Mouse (Mus musculus) heart, adult 8-10 months (tissue): ENCODE data around the gene Grid1. TPM values are rescaled to one million over a fixed set of nuclear protein-coding genes. Genes with fewer than 3 reads are reported as not detected.

Experiments used
- DNase-seq: peaks from one replicate; pipeline ENCODE4 v3.0.0; 2022; ENCODE audit warnings: low spot score
- total RNA-seq, 4 experiments: library from RNA; stranded (reverse); gene quantifications; 2 replicates each; pipeline ENCODE4 v1.2.4; 2022

Gene Grid1
- total RNA-seq, 4 experiments from 2014 or later, result 0.22 TPM; not detected in 3

DNA sequence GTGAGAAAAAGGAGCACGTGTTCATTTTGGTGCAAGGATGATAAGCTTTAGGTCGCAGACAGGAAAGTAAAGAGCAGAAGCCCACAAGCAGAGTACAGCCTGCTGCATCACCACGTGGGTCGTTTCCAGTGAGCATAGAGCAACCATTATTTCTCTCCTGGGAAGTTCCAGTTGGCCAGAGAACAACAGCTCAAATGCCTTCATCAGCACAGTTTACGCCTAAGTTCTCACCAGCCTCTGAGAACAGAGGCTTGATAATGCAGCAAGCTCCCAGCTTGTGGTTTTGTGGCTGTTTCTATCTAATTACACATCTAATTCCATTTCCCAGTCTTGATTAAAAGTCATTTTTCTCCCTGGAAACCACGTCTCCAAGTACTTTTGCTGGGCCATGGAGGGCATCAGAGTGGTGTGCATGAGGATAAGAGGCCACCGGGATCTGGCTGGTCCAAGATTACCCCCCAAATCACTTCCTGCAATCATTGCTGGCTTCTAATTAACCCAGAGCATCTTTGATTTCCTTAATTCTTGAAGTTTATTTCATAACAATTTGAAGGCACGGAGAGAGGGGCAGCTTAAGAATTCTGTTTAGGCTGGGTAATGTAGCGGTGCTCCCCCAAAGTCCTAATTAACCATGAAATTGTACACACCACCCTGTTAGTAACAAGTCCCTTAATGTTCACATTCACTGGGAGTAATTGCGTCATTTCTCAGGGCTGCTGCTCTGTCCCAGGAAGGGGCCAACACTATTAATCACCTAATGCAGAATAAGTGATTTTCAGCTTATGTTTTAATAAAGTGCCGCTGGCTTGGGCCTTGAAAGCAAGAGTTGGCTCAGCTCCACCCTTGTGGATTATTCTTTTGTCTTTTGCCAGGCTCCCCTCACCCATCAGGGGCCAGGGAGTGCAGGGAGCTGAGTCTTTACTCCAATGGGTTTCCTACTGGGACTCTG lies 292.7 kb downstream of the Grid1 start:
- no peak for DNase-seq

DNA sequence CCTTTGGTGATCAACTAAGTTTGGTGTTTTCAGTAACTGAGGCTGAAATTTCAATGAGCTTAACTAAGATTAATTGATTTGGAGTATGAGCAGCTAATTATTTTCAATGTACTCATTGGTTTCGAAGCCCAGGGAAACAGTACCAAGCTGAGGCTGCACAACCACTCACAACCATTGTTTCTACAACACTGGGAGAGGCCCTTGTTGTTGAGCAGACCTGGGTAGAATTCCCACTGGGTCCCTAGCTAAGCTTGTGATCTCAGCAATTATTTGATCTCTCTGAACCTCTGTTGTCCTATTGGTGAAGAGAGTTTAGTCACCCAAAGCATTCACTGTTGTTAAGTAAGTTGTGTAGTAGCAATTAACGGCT lies 293.4 kb downstream of the Grid1 start:
- DNase-seq, result no peak

DNA sequence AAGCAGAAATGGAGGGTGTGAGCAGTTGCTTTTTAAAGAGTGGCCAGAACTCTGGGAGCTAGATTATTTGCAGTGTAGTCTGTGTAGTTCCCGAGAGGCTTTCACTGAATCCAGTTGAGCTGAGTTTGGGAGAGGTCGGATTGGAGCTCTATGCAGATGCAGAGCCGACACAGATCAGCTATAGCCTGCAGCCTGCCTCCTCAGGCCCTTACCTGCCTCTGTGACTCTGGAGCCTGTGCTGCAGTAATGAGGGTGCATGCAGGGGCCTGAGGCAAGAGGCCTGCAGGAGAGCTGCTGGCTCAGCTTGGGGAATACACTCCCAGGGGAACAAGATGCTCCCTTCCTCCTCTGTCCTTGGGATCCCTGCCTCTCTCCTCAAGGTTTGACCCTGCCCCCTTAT lies 296.0 kb downstream of the Grid1 start:
- no peak for DNase-seq

DNA sequence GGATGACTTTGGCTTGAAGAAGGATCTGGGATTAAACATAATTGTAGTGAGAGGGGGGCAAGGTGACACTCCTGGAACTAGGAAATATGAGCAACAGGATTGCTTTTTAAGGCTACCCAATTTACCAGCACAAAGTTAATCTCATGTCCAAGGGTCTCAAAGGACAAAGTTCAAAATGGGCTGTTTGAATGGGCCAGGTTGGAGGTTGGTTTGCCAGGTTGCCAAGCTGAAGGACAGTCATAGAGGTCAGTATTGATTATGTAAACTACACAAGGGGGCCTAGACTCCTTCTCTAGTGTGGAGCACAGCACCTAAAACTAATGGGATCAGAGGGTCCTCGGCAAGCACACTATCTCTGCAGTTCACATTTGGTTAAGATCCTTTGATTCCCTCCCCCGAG lies 300.2 kb downstream of the Grid1 start:
- no peak for DNase-seq

DNA sequence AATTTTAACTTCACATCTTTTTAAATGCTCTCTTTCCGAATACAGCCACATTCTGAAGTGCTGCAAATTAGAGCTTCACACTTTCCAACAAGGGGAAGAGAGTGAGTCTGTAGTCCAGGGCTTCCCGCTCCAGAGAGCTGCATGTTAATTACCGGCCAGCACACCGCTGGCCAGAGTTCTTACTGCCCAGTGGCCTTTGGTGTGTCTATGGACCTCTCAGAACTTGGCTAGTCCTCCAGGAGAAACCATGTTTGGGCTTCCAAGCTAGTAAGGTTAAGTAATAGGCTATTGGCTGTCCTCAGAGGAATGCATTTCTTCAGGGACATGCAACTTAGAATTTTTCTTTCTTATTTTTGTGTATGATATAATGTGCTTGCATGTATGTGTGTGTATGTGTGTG lies 301.0 kb downstream of the Grid1 start:
- DNase-seq, result no peak

DNA sequence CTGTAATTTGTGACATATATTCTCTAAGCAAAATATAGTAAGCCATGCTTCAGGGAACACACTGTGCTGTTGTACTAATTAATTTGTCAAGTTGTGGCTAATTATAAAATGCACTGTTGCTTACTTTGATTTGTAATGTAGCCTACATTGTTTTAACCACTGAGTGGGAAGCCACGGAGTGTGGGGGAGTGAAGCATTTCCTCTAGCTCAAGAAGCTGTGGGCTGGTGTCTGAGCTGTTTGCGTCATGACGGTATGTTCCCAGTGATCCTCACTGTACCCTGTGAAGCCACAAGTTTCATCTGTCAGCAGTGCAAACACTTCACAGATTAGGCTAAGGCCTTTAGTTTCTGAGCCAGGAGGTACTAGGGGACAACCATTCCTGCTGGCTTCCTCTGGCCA lies 302.2 kb downstream of the Grid1 start:
- no peak for DNase-seq

DNA sequence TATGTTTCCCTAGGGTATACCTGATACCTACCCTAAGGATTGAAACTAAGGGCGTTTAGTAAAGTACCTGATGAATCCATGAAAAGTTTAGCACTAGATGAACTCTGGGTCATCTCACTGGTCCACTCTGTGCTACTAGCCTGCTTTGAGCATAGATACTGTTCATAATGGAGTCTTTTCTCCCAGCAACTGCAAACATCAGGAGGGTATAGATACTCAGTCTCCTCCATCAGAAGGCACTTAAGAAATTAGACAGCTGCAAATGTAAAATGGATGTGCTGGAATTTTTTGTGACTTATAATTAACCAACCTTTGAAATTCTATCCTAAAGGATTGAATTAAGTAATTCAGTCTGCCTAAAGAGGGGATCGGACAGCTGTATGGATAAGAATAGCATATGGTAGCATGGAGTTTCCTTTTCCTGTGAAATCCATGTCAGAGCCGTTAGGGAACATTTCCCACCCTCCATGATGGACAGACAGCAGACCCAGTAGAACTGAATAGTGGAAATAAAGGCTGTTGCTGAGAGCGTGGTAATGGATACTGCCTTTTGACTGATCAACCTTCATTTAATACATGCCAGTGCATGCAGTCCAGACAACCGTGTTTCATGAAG lies 303.5 kb downstream of the Grid1 start:
- no peak for DNase-seq

DNA sequence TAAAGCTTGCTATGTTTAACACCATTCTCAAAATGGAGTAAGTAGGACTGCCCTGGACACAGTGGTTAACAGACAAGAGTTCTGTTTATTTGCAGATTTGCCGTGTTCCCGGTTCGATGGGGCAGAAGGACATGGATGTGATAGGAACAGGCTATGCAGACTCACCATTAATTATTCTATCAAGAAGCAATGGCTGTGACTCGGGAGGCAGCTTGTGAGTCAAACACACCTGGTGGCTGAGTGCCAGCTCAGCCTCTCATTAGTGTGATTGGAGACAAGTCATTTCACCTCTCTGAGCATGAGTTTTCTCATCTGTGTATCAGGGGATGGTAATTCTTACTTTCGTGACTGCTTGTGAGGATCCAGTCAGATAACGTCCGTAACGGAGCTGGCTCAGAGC lies 307.7 kb downstream of the Grid1 start:
- DNase-seq, result no peak

DNA sequence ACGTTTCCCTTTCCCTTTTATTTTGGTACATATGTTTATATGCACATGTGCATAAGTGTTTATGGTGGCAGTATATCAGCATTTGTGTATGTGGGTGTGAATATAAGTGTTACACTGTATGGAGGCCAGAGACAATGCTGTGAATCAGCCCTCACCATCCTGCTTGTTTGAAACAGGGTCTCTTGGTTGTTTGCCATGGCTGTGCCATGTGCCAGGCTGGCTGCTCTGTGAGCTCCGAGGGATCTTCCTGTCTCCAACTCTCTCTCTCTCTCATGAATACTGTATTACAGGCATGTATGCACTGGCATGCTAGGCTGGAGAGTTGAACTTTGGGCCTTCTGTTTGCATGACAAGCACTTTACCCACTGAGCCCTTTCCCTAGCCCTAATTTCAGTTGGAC lies 315.1 kb downstream of the Grid1 start:
- DNase-seq, result no peak

DNA sequence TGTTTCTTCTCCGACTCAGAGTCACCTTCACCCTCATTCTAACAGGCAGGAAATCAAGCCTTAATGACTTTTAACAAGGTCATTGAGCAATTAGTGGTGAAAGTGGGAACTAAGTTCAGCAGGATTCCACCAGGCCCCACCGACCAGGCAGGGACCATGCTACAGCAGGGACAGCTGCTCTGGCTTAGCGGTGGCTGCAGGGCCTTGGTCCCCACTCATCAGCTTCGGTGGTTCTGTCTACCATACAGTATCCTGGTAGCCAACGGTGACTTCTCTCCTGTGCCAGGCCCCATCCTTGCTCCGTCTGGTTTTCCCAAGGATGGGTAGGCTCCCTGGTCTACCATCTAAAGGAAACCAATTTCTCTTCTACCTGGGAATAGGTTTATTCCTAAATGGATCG lies 318.2 kb downstream of the Grid1 start:
- DNase-seq, result no peak

DNA sequence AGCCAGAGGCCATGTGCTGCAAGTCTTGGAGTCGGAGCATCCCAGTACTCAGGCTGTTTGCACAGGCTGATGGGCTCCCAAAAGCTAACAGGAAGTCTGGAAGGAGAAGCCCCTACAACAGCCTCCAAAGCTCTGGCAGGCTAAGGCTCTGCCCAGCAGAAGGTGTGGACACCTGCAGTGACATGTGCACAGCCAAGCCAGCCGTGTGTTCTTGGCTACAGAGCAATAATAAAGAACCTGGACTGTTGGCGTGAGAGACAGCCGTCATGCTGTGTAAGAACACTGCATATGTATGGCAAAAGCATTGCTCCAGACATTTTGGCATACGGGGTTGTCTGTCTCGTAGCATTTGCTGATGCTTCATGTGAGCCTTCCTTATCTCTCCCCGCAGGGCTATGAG lies 319.9 kb downstream of the Grid1 start:
- DNase-seq, result no peak

DNA sequence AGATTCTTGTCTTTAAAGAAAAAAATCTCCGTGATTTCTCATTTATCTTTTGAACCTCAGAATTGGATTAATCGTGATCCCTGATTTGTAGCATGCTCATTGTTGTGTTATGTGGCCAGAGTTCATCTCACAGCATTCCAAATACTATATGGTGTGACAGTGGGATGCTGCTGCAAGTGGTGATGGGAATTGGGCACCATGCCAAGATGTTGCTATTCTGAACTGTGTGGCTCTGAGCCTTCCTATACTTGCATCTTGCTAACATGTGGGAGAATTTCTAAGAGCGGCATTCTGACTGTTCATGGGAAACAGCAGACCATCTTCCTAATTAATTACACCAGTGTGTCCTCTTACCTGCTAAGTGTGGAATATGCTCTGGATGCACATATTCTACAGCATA lies 332.5 kb downstream of the Grid1 start:
- no peak for DNase-seq

DNA sequence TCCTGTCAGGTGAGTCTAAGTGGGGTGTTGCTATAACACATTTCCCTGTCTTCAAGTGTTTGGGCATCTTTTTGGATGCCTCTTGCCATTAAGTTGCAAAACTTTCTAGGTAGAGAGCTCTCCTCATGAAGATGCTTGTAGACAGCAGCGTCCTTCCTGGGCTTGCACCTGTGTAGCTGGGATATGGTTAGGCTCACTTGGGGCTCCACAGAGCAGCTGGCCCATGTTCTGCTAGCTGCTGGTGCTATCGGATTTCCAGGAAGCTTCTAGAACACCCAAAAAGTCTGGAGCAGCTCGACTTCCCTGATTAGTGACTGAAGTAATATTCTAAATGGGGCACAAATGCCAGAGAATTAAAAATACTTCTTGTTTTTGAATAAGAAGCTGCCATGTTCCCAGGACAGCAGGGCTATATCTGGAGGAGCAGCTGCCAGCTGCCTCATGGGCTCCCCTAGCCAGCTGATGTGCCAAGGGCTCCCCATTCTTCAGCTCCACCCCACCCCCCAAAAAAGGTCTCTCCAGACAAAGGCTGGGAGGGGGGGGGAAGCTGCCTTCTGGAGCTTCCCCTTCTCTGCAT lies 333.9 kb downstream of the Grid1 start:
- no peak for DNase-seq

DNA sequence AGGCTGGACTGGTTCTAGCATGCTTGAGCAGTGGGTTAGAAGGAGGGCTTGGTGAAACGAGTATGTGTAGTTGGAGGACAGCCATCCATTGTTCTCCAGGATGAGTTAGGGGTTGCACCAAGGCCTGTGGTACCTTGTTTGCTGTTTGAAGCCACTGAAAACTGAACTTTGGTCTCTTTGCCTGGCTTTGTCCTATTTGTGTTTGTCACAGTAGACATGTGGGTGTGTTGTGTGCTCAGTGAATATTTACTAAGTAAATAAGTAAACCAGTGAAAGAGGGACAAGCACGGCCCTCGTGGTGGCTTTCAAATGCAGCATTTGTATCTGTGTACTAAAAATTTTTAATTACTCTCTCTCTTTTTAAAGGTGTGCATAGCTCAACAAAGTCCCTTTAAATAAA lies 334.5 kb downstream of the Grid1 start:
- DNase-seq, result no peak

DNA sequence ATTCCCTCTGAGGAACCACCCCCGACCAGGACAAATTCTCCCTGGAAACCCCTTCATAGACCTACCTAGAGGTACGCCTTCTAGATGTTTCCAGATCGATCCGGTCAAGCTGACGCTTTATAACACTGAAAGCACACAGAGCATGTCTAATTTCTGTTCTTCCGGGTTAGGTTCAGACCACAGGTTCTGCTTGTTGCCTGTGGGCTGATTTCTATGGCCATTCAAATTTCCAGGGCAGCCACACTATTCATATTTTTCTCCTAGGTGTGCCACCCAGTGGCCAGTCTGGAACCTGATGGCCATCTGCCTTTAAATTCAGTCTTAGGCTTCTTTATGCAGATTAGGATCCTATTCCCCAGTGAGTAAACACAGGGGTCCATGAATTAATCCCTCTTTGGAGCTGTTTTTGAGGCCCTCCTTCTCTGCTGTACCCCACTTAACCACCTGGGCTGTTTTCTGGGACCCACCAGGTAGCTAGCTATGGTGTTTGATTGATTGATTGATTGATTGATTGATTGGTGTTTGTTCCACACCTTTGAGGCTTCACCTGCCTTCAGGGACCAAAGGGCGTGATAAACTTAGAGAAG lies 337.3 kb downstream of the Grid1 start:
- no peak for DNase-seq

DNA sequence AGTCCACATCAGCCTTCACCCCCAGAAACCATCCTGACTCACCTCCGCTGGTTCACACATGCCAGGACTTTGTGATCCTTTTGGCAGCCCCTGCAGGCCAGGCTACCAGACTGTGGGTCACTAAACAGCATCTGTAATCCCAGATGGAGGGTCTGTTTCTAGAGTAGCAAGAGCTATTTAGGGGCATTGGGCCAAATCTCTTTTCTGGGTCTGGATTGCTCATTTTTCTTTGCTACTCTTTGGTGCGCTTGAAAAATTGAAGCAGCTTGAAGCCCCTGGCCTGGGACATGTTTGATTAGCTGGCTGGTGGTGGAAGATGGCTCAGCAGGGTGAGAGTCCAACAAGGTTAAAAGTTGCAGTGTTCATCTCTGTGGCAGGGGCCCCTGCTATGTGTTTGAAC lies 339.4 kb downstream of the Grid1 start:
- no peak for DNase-seq

DNA sequence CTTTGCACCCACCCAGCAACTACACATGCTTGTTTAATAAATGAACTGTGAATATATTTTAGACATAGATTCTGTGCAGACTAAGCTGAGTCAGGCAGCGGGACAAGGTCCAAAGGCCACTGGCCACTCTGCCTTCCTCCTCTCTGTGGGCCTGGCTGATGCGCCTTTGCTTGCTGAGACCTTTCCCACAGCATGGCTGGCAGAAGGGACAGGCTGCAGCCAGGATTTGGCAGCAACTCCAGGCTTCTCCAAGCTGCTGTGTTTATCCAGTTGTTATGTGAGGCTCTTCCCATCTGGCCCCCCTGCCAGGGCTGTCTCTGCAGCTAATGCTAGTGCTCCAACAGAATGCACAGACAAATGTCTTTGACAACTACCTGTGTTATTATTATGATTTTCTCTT lies 347.5 kb downstream of the Grid1 start:
- DNase-seq, result no peak

DNA sequence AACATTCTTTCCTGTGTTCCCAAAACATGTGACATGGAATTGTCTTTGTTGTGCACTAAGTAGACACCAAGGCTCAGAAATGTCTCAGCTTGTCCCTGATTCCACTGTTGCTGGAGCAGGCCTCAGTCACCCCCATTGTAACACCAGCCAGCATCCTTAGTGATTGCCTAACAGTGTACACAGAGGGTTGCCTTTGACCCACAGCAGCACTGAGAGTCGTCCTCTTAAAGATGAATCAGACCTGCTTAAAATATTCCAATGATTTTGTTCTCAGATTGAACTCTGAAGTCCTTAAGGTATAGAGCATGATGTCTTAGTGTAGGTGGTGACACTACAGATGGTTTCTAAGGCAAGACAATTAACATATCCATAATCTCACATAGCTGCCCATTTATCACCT lies 354.0 kb downstream of the Grid1 start:
- DNase-seq, result no peak

DNA sequence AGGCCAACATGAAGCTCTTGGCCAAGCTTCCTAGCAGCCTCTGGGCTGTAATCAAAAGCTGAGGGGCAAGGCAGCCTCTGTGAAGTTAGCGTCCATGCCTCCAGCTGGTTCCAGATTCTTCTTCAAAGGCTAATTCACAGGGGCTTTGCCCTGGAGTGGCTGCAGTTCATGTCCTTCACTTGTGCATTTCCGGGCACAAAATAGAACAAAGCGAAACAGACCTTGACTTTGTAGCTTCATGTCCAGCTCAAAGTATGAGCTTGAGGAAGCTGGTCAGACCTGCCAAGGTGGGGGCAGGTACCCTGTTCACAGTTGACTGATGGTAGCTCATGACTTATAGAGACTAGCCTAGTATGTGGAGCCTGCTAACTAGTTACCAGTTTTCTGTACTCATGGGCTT lies 356.1 kb downstream of the Grid1 start:
- no peak for DNase-seq

DNA sequence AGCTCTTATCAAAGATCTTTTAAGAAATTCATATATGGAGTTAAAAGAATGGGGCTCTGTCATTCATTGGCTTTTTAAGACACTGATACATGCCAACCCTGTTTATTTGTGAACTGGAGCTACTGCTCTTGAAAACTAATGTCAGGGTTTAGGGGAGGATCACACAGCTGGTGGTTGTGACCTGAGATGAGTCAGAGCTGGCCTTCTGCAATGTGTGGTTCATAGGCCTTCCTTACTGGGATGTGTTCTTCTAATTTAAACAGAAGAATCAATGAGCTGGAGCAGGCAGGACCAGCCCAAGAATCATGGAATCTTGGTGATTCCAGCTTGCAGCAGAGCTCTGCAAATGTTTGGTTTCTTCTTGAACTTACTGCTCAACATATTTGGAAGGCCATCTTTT lies 359.2 kb downstream of the Grid1 start:
- no peak for DNase-seq

DNA sequence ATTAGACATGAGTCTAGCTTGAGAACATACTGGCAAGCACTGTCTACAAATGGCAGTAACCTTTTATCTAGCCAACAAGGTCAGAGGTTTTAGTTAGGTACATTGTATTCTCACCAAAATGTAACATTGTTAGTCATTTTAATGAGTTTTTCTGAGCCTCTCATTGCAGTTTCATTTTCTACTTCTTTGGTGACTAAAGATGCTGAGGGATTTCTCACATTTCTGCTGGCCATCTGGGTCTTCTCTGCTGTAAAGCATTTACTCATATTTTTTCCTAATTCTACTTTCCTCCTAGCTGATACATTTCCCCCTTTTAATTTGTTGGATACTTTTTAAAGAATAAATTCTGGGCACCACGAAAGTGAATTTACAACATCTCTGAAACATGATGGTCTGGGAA lies 365.5 kb downstream of the Grid1 start:
- no peak for DNase-seq

DNA sequence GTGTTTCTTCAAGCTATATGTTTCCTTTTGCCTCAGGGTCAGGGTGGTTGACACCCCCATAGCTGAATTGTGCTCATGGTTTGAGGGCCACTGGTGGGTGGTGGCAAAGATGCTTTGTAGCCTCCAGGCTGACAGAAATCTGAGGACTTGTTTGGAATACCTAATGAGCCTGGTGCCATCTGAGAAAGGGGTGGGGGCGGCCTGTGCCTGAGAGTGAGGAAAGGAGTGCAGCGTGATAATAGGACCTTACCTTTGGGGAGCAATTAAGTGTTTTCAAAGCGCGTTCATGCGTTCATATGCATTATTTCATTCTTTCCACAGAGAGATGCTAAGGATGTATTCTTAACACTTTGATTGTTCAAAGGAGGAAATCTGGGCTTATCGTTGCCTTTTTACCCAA lies 372.3 kb downstream of the Grid1 start:
- no peak for DNase-seq

DNA sequence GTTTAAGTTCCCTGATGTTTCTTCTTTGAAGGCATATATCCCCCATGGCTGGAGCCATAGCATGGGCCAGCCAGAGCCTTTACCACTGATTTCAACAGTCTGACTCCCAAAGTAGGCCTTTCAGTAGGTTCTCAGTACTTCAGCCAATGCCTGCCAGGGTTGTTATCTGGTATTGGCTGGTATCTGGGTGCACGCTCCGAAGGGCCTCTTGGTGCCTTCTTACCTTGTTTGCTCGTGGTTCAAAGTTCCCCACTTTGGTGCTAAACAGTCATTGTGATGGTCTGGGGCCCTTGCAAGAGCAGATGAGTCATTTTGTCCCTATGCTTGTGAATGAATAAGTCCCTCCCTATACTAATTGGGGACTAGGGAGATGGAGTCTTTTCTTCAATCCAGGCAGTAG lies 377.5 kb downstream of the Grid1 start:
- DNase-seq, result no peak
